Mouse (Mus musculus): ENCODE measurements around the gene Camk1d. TPM values are rescaled to one million over a fixed set of nuclear protein-coding genes. Genes with fewer than 3 reads are reported as not detected.
A peak's percentile ranks its signal among the peaks of the same experiment; 100 is the strongest.

Gene Camk1d
- total RNA-seq, 2 experiments from 2014 or later: 5.0 TPM

GRCm38 (mm10) chr2:5513621-5514020 is 200.7 kb downstream of the Camk1d start:
- intact Hi-C loops (cut with DNase I): no loop called here
- DNase-seq: no peak

- no peak for DNase-seq
- intact Hi-C loops (cut with DNase I): no loop called here
These were observed 204.3 kb downstream of the Camk1d start for GRCm38 (mm10) chr2:5510042-5510441.

GRCm38 (mm10) chr2:5499620-5500019 is 214.7 kb downstream of the Camk1d start:
- DNase-seq: peak; percentile 28 to 47
- intact Hi-C loops (cut with DNase I): no loop called here

- peak in 1 of 2 experiments; percentile 6 for DNase-seq
- intact Hi-C loops (cut with DNase I): no loop called here
These were observed 224.4 kb downstream of the Camk1d start for GRCm38 (mm10) chr2:5489916-5490315.

GRCm38 (mm10) chr2:5487344-5487743 is 227.0 kb downstream of the Camk1d start:
- intact Hi-C loops (cut with DNase I): no loop called here

GRCm38 (mm10) chr2:5486663-5487062 is 227.7 kb downstream of the Camk1d start:
- no peak for DNase-seq
- intact Hi-C loops (cut with DNase I): no loop called here

More at GRCm38 (mm10) chr2:5487344-5487743, 227.0 kb downstream of the Camk1d start:
- DNase-seq: no peak

GRCm38 (mm10) chr2:5485786-5486185 is 228.5 kb downstream of the Camk1d start:
- intact Hi-C loops (cut with DNase I): no loop called here
- DNase-seq: no peak

- no peak for DNase-seq
These were observed 234.4 kb downstream of the Camk1d start for GRCm38 (mm10) chr2:5479886-5480285.

GRCm38 (mm10) chr2:5478709-5479108 is 235.6 kb downstream of the Camk1d start:
- intact Hi-C loops (cut with DNase I): no loop called here
- DNase-seq: no peak

More at GRCm38 (mm10) chr2:5479886-5480285, 234.4 kb downstream of the Camk1d start:
- intact Hi-C loops (cut with DNase I): no loop called here

GRCm38 (mm10) chr2:5478256-5478655 is 236.1 kb downstream of the Camk1d start:
- peak in 1 of 2 experiments; percentile 9 for DNase-seq
- intact Hi-C loops (cut with DNase I): no loop called here

GRCm38 (mm10) chr2:5477525-5477924 is 236.8 kb downstream of the Camk1d start:
- intact Hi-C loops (cut with DNase I): no loop called here
- DNase-seq: no peak

- intact Hi-C loops (cut with DNase I): no loop called here
- DNase-seq: no peak
These were observed 244.9 kb downstream of the Camk1d start for GRCm38 (mm10) chr2:5469366-5469941.

GRCm38 (mm10) chr2:5467537-5467936 is 246.8 kb downstream of the Camk1d start:
- intact Hi-C loops (cut with DNase I): no loop called here
- no peak for DNase-seq

GRCm38 (mm10) chr2:5458671-5459235 is 255.6 kb downstream of the Camk1d start:
- DNase-seq: no peak
- intact Hi-C loops (cut with DNase I): loop anchor here (10.0 kb wide), 1 partner anchor 256 kb away; the partner anchor contains the start of gene Camk1d

GRCm38 (mm10) chr2:5458075-5458494 is 256.2 kb downstream of the Camk1d start:
- intact Hi-C loops (cut with DNase I): loop anchor here (10.0 kb wide), 1 partner anchor 257 kb away; the partner anchor contains the start of gene Camk1d
- peak; percentile 24 to 40 for DNase-seq

- intact Hi-C loops (cut with DNase I): loop anchor here (10.0 kb wide), 1 partner anchor 259 kb away; the partner anchor contains the start of gene Camk1d
- peak; percentile 34 to 44 for DNase-seq
These were observed 258.2 kb downstream of the Camk1d start for GRCm38 (mm10) chr2:5456108-5456507.

- DNase-seq: no peak
- intact Hi-C loops (cut with DNase I): loop anchor here (10.0 kb wide), 1 partner anchor 260 kb away; the partner anchor contains the start of gene Camk1d
These were observed 259.5 kb downstream of the Camk1d start for GRCm38 (mm10) chr2:5454830-5455229.

- peak in 1 of 2 experiments; percentile 31 for DNase-seq
- intact Hi-C loops (cut with DNase I): loop anchor here (1.0 to 10.0 kb wide), 2 partner anchors 263 to 319 kb away; partner anchors contain the start of gene Camk1d
These were observed 262.7 kb downstream of the Camk1d start for GRCm38 (mm10) chr2:5451654-5452053.

GRCm38 (mm10) chr2:5445357-5445756 is 269.0 kb downstream of the Camk1d start:
- intact Hi-C loops (cut with DNase I): no loop called here
- no peak for DNase-seq

- intact Hi-C loops (cut with DNase I): loop anchor here (10.0 kb wide), 1 partner anchor 353 kb away; no protein-coding TSS in a partner anchor
- no peak for DNase-seq
These were observed 276.6 kb downstream of the Camk1d start for GRCm38 (mm10) chr2:5437690-5438089.

- intact Hi-C loops (cut with DNase I): loop anchor here (10.0 kb wide), 1 partner anchor 351 kb away; no protein-coding TSS in a partner anchor
- DNase-seq: no peak
These were observed 278.6 kb downstream of the Camk1d start for GRCm38 (mm10) chr2:5435587-5436253.

Data from heart, postnatal 14 days (tissue).